Mouse (Mus musculus): ENCODE measurements around the gene Dnajc12. TPM values are rescaled to one million over a fixed set of nuclear protein-coding genes. Genes with fewer than 3 reads are reported as not detected.

Gene Dnajc12
- total and polyA plus RNA-seq, 3 experiments = 3.5 to 13.5 (median 11.6) TPM

- no peak for TF ChIP-seq EP300 (IDR thresholded peaks at IDR 0.05; ENCODE audit: insufficient read depth, low read depth, low read length)
- TF ChIP-seq CTCF (IDR thresholded peaks at IDR 0.05) = peak; percentile 65
- no peaks in the 10 kb centered on the region for H3K79me2 ChIP-seq (replicated peaks; ENCODE audit: control insufficient read depth, insufficient read depth, low read length)
- intact Hi-C loops (cut with DNase I) = loop anchor here (2.0 to 5.0 kb wide), 2 partner anchors 57 to 160 kb away; no protein-coding TSS in a partner anchor
- WGBS = 84% methylated on average over 18 of the region's 18 CpGs
- no peaks in the 10 kb centered on the region for H3K36me3 ChIP-seq (ENCODE audit: control insufficient read depth, insufficient read depth, low read length)
- H3K27ac ChIP-seq = no peak within 1 kb of the TSS
- H3K27me3 ChIP-seq (ENCODE audit: control insufficient read depth, insufficient read depth, low read length) = no peaks in the 10 kb centered on the region
- no peak within 1 kb of the TSS for H3K9ac ChIP-seq (ENCODE audit: low read depth, low read length)
- DNase-seq = peak; percentile 18 to 56
- no peaks in the 10 kb centered on the region for H3K4me1 ChIP-seq (ENCODE audit: control insufficient read depth, insufficient read depth, low read length)
- no peak within 1 kb of the TSS for H3K4me3 ChIP-seq
Observed at GRCm38 (mm10) chr10:63421739-63422735, 39.8 kb downstream of the Dnajc12 start, which contains the start of gene Gm7075. Gene Gm7075 (minus strand): TSS chr10:63421789.

- Histone ChIP-seq H3K36me3 (ENCODE audit: control insufficient read depth, insufficient read depth, low read length) (no peaks in the 10 kb centered on the region), H3K4me1 (ENCODE audit: control insufficient read depth, insufficient read depth, low read length) (no peaks in the 10 kb centered on the region), H3K27ac (no peak overlapping the region), H3K79me2 (replicated peaks; ENCODE audit: control insufficient read depth, insufficient read depth, low read length) (no peaks in the 10 kb centered on the region), H3K4me3 (no peak overlapping the region), H3K27me3 (ENCODE audit: control insufficient read depth, insufficient read depth, low read length) (no peaks in the 10 kb centered on the region), H3K9ac (ENCODE audit: low read depth, low read length) (no peak overlapping the region)
- peak; percentile 21; the same call in 1 of the 2 replicates for TF ChIP-seq CTCF (IDR thresholded peaks at IDR 0.05)
- TF ChIP-seq EP300 (IDR thresholded peaks at IDR 0.05; ENCODE audit: insufficient read depth, low read depth, low read length) = no peak
- no peak for TF ChIP-seq POLR2A (IDR thresholded peaks at IDR 0.05; ENCODE audit: insufficient read depth, low read depth, low read length)
- 81% methylated on average over 5 of the region's 5 CpGs for WGBS
- intact Hi-C loops (cut with DNase I) = loop anchor here (2.0 to 5.0 kb wide), 2 partner anchors 56 to 160 kb away; no protein-coding TSS in a partner anchor
- DNase-seq = no peak
Observed at GRCm38 (mm10) chr10:63422736-63422992, 40.4 kb downstream of the Dnajc12 start.

GRCm38 (mm10) chr10:63423591-63424474 is 41.6 kb downstream of the Dnajc12 start:
- no peak overlapping the region for H3K9ac ChIP-seq (ENCODE audit: low read depth, low read length)
- no peak for DNase-seq
- H3K4me1 ChIP-seq (ENCODE audit: control insufficient read depth, insufficient read depth, low read length) = no peaks in the 10 kb centered on the region
- no peak overlapping the region for H3K4me3 ChIP-seq
- 74% methylated on average over 9 of the region's 9 CpGs for WGBS
- no peaks in the 10 kb centered on the region for H3K27me3 ChIP-seq (ENCODE audit: control insufficient read depth, insufficient read depth, low read length)
- H3K79me2 ChIP-seq (replicated peaks; ENCODE audit: control insufficient read depth, insufficient read depth, low read length) = no peaks in the 10 kb centered on the region
- intact Hi-C loops (cut with DNase I) = loop anchor here (2.0 to 5.0 kb wide), 2 partner anchors 55 to 158 kb away; no protein-coding TSS in a partner anchor
- H3K27ac ChIP-seq = no peak overlapping the region
- no peak for TF ChIP-seq POLR2A (IDR thresholded peaks at IDR 0.05; ENCODE audit: insufficient read depth, low read depth, low read length)
- TF ChIP-seq EP300 (IDR thresholded peaks at IDR 0.05; ENCODE audit: insufficient read depth, low read depth, low read length) = no peak
- no peak for TF ChIP-seq CTCF (IDR thresholded peaks at IDR 0.05)
- no peaks in the 10 kb centered on the region for H3K36me3 ChIP-seq (ENCODE audit: control insufficient read depth, insufficient read depth, low read length)

- TF ChIP-seq CTCF (IDR thresholded peaks at IDR 0.05) = peak; percentile 75
- no peak for TF ChIP-seq POLR2A (IDR thresholded peaks at IDR 0.05; ENCODE audit: insufficient read depth, low read depth, low read length)
- no peak for TF ChIP-seq EP300 (IDR thresholded peaks at IDR 0.05; ENCODE audit: insufficient read depth, low read depth, low read length)
Observed at GRCm38 (mm10) chr10:63424475-63424814, 42.2 kb downstream of the Dnajc12 start.

GRCm38 (mm10) chr10:63427146-63427545 is 44.9 kb downstream of the Dnajc12 start:
- Histone ChIP-seq H3K27me3 (ENCODE audit: control insufficient read depth, insufficient read depth, low read length) (no peaks in the 10 kb centered on the region), H3K79me2 (replicated peaks; ENCODE audit: control insufficient read depth, insufficient read depth, low read length) (no peaks in the 10 kb centered on the region), H3K27ac (no peak overlapping the region), H3K4me1 (ENCODE audit: control insufficient read depth, insufficient read depth, low read length) (no peaks in the 10 kb centered on the region; the same call in 1 of the 2 replicates), H3K9ac (ENCODE audit: low read depth, low read length) (no peak overlapping the region), H3K4me3 (no peak overlapping the region), H3K36me3 (ENCODE audit: control insufficient read depth, insufficient read depth, low read length) (no peaks in the 10 kb centered on the region)
- DNase-seq = no peak
- intact Hi-C loops (cut with DNase I) = no loop called here
- 65% methylated on average over 8 of the region's 8 CpGs for WGBS
- TF ChIP-seq POLR2A (IDR thresholded peaks at IDR 0.05; ENCODE audit: insufficient read depth, low read depth, low read length) = no peak
- no peak for TF ChIP-seq CTCF (IDR thresholded peaks at IDR 0.05)
- TF ChIP-seq EP300 (IDR thresholded peaks at IDR 0.05; ENCODE audit: insufficient read depth, low read depth, low read length) = no peak

More at GRCm38 (mm10) chr10:63424475-63424814, 42.2 kb downstream of the Dnajc12 start:
- Histone ChIP-seq H3K36me3 (ENCODE audit: control insufficient read depth, insufficient read depth, low read length) (no peaks in the 10 kb centered on the region), H3K4me3 (no peak overlapping the region), H3K9ac (ENCODE audit: low read depth, low read length) (no peak overlapping the region), H3K27me3 (ENCODE audit: control insufficient read depth, insufficient read depth, low read length) (no peaks in the 10 kb centered on the region), H3K4me1 (ENCODE audit: control insufficient read depth, insufficient read depth, low read length) (no peaks in the 10 kb centered on the region), H3K79me2 (replicated peaks; ENCODE audit: control insufficient read depth, insufficient read depth, low read length) (no peaks in the 10 kb centered on the region), H3K27ac (no peak overlapping the region)
- peak in 1 of 2 experiments; percentile 31 for DNase-seq
- intact Hi-C loops (cut with DNase I) = loop anchor here (5.0 kb wide), 1 partner anchor 158 kb away; no protein-coding TSS in a partner anchor
